Mouse (Mus musculus): ENCODE measurements around the gene Cfap298.

DNA sequence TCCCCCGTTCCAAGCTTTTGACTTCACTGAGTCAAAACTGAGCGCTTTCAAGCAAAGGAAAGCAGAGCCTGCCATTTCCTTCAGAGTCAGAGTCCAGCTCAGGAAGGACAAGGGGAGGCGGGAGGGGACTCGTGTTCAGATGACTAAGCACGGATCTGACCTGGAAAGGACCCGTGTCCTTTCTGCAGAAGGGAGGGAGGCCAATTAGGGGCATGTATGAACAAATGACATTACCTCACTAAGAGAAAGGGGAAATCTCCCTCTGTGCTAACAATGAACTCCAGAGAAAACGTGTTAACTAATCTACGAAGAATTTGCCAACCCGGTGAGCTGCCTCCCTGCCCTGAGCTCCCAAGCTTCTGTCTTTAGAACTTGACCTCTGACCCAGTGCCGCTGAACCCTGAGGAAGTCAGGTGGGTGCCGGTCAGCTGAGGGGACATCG, 18.9 kb downstream of the Cfap298 start:
- no peak for TF ChIP-seq CTCF (IDR thresholded peaks at IDR 0.05)
- peak; percentile 41; the same call in 1 of the 2 replicates for TF ChIP-seq EP300 (IDR thresholded peaks at IDR 0.05)

Data from lung, postnatal 0 days (tissue).